Mouse (Mus musculus) adrenal gland, postnatal 10 days (tissue): ENCODE measurements around the gene Crim1. TPM values are rescaled to one million over a fixed set of nuclear protein-coding genes. Genes with fewer than 3 reads are reported as not detected.

ENCODE experiments used
- DNase-seq: peaks from one replicate; pipeline ENCODE4 v3.0.0; 2021; ENCODE audit warnings: mixed read lengths
- total RNA-seq, 2 experiments: library from RNA; stranded (reverse); gene quantifications; 2 replicates each; pipeline ENCODE4 v1.2.3; 2021

Crim1 gene
- total RNA-seq, 2 experiments from 2014 or later: 28.1 to 31.4 TPM

DNA sequence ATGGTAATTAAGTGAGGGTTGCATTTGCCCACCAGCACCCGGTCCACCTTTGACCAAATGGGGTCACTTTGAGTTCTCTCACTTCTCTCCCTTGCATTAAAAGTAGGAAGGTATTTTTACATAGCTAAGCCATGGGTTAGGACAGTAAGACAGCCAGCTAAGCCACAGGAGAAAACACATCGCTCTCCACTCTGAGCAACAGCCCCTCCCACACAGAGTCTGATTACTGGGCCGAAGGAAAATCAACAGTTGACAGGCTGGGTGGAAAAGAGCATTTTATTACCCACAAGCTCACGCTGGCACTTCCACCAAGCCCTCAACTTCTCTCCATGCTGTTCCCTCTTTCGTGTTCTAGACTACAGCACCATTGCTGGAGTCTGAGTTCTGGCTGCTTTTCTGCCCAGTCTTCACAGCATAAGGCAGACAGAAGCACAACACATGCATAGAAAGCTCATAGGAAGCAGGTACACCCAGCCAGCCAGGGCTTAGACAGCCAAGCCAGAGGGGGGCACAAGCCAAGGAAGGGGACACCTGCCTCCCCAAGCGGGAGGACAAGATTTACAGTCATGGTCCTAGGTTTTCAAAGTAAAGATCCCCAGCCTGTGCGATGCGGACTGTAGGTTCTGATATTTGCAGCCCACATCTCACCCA is 179.2 kb downstream of the Crim1 start:
- no peak for DNase-seq

GRCm38 (mm10) chr17:78379730-78380245 is 179.7 kb downstream of the Crim1 start:
- DNase-seq: no peak

DNA sequence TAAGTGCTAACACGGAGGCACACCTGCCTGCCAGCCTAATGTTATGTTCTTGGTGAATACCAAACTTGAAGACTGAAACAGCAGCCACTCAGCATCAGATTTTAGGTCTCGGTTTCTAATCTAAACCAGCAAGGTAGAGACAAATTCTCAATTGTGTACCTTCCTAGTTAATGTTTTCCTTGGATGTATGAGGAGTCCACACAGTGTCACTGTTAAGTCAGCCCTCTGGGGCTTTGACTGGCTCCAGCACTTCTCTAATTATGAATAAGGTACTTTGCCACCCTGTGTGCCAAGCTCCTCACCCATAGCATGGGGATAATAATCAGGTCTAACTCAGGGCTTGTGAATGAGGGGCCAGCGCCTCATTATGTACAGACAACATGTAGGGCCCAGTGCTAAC is 182.3 kb downstream of the Crim1 start:
- DNase-seq: no peak

DNA sequence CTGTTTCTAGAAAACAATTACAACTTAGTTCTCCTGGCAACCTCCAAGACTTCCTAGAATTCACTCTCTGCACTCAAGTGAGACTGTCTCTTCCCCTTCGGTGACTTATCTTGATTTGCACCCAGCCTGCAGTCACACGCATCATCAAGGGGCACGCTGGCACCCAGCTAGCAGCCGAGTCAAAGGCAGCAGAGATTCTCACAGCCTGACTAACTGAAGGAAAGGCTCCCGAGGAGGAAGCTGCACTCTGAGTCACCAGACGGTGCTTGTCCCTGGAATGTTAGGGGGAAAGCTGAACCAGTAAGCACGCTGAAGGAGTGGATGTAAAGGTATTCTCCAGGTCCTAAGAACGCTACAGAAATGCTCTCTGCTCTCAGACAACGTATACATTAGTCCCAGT is 187.6 kb downstream of the Crim1 start:
- DNase-seq: peak; percentile 26

DNA sequence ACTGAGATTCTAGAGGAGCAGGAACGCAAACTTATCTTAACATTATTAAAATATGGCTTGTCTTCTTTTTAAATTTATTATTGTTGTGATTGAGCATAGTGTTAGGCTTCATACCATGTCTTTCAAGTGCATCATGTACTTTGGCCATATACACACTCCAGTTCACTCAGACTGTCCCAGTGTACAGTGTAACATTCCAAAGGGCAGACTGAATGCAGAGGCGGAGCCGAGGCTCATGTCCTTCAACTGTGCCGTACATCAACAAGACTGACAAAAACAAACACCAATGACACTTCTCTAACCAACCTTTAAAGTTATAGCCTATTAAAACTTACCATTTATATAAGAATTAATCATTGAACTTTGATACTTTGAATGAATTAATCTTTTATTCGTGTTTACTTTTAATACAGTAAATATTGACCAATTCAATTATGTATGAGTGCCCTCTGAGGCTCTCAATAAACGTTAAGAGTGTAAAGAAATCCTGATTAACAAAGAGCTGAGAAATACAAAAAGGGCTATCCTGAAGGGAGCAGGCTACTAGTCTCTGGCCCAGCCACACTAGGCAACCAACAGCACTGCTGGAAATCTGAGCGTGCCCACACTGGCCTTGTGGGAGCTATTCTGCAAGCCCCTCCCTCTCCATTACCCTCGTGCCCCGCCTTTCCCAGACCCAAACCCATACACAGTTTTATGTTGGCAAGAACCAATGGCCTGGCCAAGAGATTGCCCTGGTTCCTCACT is 188.2 kb downstream of the Crim1 start:
- no peak for DNase-seq

- DNase-seq: no peak
Measured at GRCm38 (mm10) chr17:78389573-78389972, 189.5 kb downstream of the Crim1 start.

GRCm38 (mm10) chr17:78392401-78393087 is 192.5 kb downstream of the Crim1 start:
- DNase-seq: no peak

GRCm38 (mm10) chr17:78400130-78400840 is 200.2 kb downstream of the Crim1 start:
- DNase-seq: no peak

- no peak for DNase-seq
Measured at GRCm38 (mm10) chr17:78401311-78401710, 201.3 kb downstream of the Crim1 start.

GRCm38 (mm10) chr17:78401713-78402112 is 201.7 kb downstream of the Crim1 start:
- DNase-seq: no peak

DNA sequence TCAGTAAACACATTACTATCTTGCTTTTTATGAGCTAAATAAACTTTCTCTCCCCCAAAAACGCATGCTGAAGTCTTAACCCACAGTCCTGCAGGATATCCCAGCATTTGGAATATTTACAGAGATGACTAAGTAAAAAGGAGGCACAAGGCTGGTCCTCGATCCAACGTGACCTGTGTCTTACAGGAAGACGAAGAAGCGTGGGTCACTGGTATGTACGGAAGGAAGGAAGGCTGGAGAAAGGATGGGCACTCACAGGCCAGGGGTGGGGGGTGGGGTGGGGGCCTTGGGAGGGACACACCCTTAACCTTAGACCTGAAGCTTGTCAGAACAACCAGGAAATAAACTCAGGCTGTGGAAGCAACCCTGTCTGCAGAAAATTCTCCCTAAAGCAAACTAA is 202.1 kb downstream of the Crim1 start:
- DNase-seq: no peak

DNA sequence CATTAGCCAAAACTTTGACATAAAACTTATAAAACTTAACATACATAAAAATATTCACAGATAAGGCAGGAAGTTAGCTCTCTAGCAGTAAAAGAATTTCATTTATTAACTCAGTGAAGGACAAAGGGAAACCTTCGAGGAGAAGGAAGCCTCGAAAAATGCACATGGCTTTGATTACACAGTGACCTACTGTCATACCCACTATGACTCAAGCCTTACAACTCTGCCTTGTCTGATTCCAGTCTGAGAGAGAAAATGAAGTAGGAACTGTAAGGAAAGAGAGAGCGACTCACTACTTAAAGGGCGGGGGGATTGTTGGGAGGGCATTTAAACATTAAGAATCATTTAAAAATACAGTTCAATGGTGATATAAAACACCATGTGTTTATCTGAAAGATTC is 203.2 kb downstream of the Crim1 start:
- DNase-seq: no peak

- no peak for DNase-seq
Measured at GRCm38 (mm10) chr17:78403804-78404203, 203.8 kb downstream of the Crim1 start.

DNA sequence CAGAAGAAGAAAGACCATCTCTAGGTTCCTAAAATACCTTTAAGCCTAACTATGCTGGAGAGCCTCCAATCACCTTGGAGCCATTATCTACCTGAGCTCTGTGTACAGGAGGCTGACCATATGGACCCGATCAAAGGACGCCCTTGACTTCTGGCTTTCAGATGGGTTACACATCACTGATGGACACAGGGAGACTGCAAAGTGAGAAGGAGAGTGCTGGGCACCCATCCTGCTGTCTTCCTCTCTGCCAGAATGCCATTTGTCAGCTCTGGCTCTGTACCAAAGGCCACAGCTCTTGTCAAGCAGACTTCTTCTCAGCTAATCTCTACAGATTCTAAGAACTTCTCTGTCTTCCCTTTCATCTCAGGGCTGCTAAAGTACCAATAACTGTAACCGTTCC is 205.3 kb downstream of the Crim1 start:
- DNase-seq: peak; percentile 40

DNA sequence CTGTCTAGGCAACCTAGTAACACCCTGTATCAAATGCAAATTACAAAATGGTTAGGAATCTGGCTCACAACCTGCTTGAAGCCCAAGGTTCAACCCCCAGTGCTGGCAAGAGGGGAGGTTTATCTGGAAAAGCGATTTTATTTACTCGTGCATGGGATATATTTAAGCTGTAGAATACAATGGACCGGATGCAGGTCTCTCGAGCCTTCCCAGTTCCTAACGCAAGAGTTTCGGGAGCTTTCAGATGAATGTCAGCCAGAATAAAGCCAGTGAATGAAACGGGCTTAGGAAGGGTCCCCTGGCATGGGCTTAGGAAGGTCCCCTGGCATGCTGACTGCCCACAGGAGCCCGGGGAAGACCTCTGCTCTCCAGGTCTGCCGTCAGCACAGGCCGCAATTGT is 206.8 kb downstream of the Crim1 start:
- no peak for DNase-seq

DNA sequence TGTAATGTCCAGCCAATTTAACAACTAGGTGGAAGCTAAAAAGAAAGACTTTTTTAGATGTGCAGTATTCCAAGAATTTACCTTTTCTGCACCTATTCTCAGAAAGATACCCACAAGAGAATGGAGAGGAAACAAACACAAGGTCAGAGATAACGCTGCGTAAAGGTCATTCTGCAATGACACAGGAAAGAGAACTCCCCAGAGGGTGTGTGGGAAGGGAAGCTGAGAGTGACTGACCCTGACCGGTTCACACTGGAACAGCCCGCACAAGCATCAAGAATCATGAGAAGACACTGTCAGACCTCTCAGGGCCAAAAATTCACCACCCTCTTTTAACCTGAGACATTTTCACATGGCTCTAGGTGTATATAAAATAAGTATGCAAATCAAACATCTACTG is 207.5 kb downstream of the Crim1 start:
- DNase-seq: peak; percentile 58

DNA sequence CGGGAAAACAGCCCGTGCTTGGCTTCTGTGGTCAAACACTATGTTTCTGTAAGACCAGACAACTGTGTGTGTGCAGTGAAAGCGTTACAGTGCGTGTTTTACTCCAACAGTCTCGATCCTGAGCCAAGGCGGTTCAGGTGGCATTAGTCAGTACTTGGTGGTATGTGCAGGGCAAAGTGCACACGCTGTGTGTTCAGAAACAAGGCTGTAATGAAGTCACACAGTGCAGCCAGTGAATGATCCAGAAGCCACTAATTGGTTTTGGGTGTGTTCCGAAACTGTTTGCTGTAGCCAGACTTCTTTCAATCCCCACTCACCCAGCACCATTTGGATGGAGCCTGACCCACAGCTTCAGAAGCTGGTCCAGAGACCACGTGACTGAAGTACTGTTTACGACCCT is 208.3 kb downstream of the Crim1 start:
- no peak for DNase-seq

DNA sequence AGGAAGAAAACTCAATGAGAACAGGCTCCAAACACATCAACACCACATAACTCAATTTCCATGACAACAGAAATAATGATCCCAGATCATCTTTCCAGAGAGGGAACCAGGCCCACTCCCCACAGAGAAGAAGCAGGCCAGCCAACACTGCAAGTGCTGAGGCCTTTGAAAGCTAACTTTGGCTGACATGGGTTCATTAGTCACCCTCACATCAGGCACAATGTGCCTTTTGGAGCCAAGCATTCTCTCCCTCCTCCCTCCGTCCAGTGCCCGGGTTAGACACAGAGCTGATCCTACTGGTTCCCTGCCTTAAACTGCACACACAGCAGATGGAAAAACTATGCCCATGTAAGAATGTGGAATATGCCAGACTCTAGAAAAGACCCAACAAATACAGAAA is 209.9 kb downstream of the Crim1 start:
- no peak for DNase-seq

- no peak for DNase-seq
Measured at GRCm38 (mm10) chr17:78415255-78415654, 215.2 kb downstream of the Crim1 start.

DNA sequence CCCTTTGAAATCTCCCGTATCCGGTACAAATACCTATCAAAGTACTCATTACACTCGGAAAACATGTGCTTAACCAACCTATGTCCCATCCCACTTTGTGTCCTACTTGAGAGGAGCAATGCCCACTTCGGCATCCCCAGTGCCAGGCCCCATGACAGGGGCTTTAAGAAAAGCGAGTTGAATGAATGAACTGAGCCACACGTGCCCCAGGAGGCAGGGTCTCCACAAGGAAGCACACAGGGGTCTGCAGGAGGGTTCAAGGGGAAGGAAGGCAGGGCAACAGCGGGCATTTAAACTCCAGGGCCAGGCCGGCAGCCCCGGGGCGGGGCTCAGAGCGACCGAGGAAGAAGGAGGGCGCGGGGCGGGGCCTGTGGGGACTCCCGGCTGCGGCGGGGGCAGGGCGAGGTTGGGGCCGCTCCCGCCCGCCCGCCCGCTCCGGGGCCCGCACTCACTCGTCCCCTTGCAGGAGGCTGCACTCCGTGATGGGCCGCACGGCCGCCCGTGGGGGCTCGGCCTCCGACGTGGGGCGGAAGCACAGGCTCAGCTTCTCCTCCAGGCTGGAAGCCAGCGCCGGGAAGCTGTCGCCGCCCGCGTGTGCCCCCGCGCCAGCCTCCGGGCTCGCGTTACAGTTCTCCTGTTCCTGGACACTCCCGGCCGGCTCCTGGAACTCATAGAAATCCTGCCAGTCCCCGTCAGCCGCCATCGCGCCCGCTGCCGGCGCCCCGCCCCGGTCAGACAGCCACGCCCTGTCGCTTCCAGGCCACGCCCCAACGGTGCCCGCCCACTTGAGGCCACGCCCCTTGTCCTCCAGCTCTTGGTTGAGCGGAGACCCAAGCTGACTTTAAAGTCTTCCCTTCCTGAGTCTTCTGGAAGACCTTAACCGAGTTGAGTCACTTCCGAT is 217.6 kb downstream of the Crim1 start, which contains the start of gene Fez2:
Gene Fez2, minus strand, starts transcription at position 772 of the 901 bp plus-strand sequence.
- peak; percentile 99 for DNase-seq

GRCm38 (mm10) chr17:78419216-78419615 is 219.2 kb downstream of the Crim1 start:
- no peak for DNase-seq
